Mouse (Mus musculus): ENCODE results near the gene Slamf6.
"Not testable (repeated sequence)": the region's sequence is repeated elsewhere in the genome, so short reads cannot be mapped to it uniquely, and the experiment has no call there.

The Slamf6 gene

GRCm38 (mm10) chr1:171957411-171957810 lies 40.1 kb downstream of the Slamf6 start:
- DNase-seq (ENCODE audit: low spot score in 2 of 2), result no peak

GRCm38 (mm10) chr1:171960726-171961125 lies 43.4 kb downstream of the Slamf6 start:
- no peak for DNase-seq (ENCODE audit: low spot score in 2 of 2)

DNA sequence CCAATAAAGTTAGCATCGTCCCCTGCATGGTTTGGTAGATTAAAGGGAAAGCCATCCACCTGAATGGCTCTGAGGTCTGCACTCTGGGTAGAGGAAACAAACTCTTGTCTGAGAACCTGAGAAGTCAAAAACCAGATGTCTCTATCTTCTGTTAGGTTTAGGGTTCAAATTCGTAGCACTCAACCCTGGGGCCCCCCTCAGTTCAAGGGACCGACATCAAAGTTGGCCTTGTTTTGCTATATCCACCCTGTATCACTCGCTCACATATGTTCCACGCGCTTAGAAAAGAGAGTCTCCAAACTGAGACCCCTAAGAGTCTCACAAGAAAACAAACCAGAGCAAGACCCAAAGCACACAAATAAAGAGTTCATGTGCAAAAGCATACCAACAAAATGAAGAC lies 44.4 kb downstream of the Slamf6 start:
- no peak for DNase-seq (ENCODE audit: low spot score in 2 of 2)

- DNase-seq (ENCODE audit: low spot score in 2 of 2), result no peak
Observed at GRCm38 (mm10) chr1:171963613-171964012, 46.3 kb downstream of the Slamf6 start.

DNA sequence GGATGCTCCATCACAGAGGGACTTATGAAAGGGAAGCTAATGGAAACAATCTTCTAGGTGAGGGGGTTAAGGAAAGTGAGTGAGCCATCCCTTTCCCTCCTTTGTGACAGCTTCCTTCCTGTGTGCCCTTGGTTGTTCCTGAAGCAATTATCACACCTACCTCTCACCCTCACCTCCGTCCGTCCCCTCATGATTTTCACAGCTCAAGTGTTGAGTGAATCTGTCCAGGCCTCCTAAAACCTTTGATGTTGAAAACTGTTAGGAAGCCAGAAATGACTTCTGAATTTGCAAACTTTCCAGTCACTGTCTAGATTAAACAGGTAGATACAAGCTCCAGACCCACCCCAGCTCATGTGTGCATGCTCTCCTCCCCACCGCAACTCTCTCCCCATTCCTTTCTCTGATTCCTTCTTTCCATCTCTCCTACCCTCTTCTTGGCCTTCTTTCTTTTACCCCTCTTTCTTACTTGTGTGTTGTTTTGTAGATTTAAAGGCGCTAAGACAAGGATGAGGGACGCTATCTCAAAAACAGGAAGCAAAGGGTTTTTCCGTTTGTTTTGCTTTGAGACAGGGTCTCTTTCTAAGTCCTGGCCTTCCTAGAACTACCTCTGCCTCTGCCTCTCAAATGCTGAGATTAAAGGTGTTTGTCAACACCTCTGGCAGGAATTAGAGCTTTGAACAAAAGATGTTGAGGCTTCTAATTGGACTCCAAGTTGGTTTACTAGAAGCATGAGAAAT lies 48.9 kb downstream of the Slamf6 start:
- no peak for DNase-seq (ENCODE audit: low spot score in 2 of 2)

DNA sequence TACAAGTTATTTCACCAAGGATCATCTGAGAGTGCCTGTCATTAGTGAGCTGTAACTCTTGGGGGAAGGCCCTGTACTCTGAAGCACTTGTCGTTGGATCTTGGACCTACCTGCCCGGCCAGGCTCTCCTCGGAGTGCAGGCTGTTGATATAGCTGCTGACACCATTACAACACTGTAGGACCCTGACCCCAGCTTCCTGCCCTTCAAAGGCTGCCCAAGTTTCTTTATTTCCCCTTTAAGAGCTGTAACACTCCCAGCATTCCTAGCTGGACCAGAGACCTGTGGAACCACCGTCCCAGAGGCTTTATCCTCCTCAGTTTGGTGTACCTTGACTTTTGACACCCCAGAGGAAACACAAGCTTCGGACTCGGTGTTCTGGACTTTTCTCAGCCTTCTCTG lies 51.9 kb downstream of the Slamf6 start:
- no peak for DNase-seq (ENCODE audit: low spot score in 2 of 2)

- no peak for DNase-seq (ENCODE audit: low spot score in 2 of 2)
Observed at GRCm38 (mm10) chr1:171970854-171971586, 53.7 kb downstream of the Slamf6 start.

DNA sequence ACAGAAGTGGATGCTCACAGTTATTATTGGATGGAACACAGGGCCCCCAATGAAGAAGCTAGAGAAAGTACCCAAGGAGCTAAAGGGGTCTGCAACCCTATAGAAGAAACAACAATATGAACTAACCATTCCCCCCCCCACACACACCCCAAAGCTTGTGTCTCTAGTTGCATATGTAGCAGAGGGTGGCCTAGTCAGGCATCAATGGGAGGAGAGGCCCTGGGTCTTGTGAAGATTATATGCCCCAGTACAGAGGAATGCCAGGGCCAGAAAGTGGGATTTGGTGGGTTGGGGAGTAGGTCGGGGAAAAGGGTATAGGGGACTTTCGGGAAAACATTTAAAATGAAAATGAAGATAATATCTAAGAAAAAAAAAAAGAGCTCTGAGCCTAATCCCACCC lies 57.0 kb downstream of the Slamf6 start:
- not testable (repeated sequence) for DNase-seq (ENCODE audit: low spot score in 2 of 2)

- no peak for DNase-seq (ENCODE audit: low spot score in 2 of 2)
Observed at GRCm38 (mm10) chr1:171975377-171975776, 58.1 kb downstream of the Slamf6 start.

- DNase-seq (ENCODE audit: low spot score in 2 of 2), result no peak
Observed at GRCm38 (mm10) chr1:171975831-171976230, 58.5 kb downstream of the Slamf6 start.

GRCm38 (mm10) chr1:171976826-171977539 lies 59.7 kb downstream of the Slamf6 start:
- DNase-seq (ENCODE audit: low spot score in 2 of 2), result no peak

- no peak for DNase-seq (ENCODE audit: low spot score in 2 of 2)
Observed at GRCm38 (mm10) chr1:171977891-171978290, 60.6 kb downstream of the Slamf6 start.

DNA sequence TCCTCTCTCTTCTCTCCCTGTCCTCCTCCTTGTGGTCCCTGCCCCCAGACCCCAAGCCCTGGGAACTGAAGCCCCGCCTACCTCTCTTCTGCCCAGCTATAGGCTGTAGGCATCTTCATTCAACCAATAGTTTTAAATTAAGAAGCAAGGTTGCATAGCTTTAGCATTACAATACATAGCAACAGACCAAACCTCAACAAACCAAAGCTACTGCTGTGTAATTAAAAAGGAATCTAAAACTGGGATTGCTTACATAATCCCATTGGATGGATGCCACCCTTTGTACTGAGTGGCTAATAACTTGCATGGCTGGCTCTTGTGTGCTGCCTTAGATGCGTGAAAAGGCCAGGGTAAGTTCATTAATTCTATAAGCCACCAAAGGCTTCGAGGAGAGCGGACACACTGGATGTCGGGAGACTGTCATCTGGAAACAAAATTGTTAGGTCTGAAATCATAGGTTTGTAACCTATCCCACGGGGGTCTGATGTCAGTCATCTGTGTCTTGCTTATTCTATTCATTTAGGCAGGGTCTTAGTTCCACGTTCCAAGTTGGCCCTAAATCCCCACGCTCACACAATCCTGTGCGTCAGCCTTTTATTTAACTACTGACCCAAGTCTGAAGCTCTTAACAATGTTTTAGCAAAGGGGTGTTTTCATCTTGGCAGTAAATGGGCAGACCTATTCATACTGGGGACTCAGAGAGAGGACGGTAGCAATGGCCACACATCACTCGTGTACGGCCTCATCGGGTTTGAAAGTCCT lies 62.8 kb downstream of the Slamf6 start:
- no peak for DNase-seq (ENCODE audit: low spot score in 2 of 2)

- no peak for DNase-seq (ENCODE audit: low spot score in 2 of 2)
Observed at GRCm38 (mm10) chr1:171982170-171982569, 64.9 kb downstream of the Slamf6 start.

GRCm38 (mm10) chr1:171982740-171983139 lies 65.4 kb downstream of the Slamf6 start:
- no peak for DNase-seq (ENCODE audit: low spot score in 2 of 2)

DNA sequence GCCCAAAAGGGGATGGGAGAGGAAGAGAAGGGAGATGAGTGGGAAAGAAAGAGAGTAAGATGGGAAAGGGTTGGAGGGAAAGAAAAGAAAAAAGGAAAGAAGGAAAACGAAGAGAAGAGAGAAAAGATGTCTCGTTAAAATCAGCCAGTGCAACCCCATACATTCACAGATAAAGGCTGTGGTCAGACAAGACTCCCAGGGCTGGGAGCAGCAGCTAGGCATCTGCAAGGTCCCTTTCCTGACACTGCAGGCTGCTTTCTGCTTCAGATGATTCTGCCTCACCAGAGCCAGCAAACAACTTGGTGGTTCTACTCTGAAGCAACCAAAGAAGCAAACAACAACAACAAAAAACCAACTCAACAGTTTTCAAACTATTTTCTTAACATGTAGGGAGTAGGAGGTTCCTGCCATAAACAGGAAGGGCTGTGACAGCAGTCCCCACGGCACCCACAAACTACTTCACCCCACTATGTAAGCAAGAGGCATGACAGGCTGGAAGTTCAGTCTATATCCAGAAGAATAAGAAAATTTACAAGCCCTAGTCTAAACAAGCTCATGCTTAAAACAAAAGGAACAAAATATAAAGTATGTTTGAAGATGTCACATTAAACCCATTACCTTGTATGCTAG lies 66.2 kb downstream of the Slamf6 start:
- no peak for DNase-seq (ENCODE audit: low spot score in 2 of 2)

DNA sequence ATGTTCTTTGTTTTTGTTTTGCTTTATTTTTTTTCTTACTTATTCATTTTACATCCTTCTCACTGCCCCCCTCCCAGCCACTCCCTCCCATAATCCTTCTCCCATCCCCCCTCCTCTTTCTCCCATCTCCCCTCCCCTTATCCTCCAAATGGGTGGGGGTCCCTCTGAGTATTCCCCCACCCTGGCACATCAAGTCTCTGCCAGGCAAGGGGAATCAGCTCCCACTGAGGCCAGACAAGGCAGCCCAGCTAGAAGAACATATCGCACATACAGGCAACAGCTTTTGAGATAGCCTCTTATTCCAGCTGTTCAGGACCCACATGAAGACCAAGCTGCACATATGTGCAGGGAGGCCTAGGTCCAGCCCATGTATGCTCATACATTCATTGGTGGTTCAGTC lies 66.8 kb downstream of the Slamf6 start:
- DNase-seq (ENCODE audit: low spot score in 2 of 2), result no peak

GRCm38 (mm10) chr1:171991883-171992282 lies 74.6 kb downstream of the Slamf6 start:
- DNase-seq (ENCODE audit: low spot score in 2 of 2), result no peak

GRCm38 (mm10) chr1:171992901-171993530 lies 75.7 kb downstream of the Slamf6 start:
- no peak for DNase-seq (ENCODE audit: low spot score in 2 of 2)

GRCm38 (mm10) chr1:171994501-171994900 lies 77.2 kb downstream of the Slamf6 start:
- no peak for DNase-seq (ENCODE audit: low spot score in 2 of 2)

All from urinary bladder, adult 18-20 months (tissue).